16 mouse cellular contexts compared by ENCODE assay signal in genomic region chr14:73255426-73255970, GRCm38 (mm10). TPM values are rescaled to one million over a fixed set of nuclear protein-coding genes. Genes with fewer than 3 reads are reported as not detected.
DNase-seq lines count a peak whose midpoint lies in the region; ATAC-seq and TF ChIP-seq lines count a peak whose summit lies in the region.
"Had no signal": no experiment of that assay in that cellular context is flagged by ENCODE, and none has a peak within 500 bp of the region (broad histone marks: within the 10 kb centered on the region; RNA-seq: fewer than 3 reads in every experiment).

No protein-coding gene starts in this region.

- DNase-seq in frontal cortex, postnatal 10 days (ENCODE audit: low spot score in 2 of 2), result no peak
- DNase-seq in left cerebral cortex, adult 2 months (ENCODE audit: extremely low spot score in 1 of 2, low spot score in 2 of 2), result no peak
- DNase-seq in left cerebral cortex, adult 11 months (ENCODE audit: low spot score), result no peak
- DNase-seq in left cerebral cortex, adult 18-20 months (ENCODE audit: low spot score in 2 of 2), result no peak
- DNase-seq: cerebellum, adult 18-20 months; kidney, postnatal 25 days had no signal

- no peak for TF ChIP-seq POLR2A in ES-Bruce4 (IDR thresholded peaks at IDR 0.05; ENCODE audit: insufficient read depth, low read length)

- H3K4me1 ChIP-seq in ES-Bruce4 (ENCODE audit: control insufficient read depth, insufficient read depth, low read length), result peaks cover 2% of the 10 kb centered on the region
- H3K4me1 ChIP-seq in stomach, embryonic 16.5 days (ENCODE audit: control insufficient read depth, insufficient read depth, low read length), result 0 out of 2 replicates have a peak, but pooled peaks cover 6% of the 10 kb centered on the region
- H3K4me1 ChIP-seq: forebrain, embryonic 12.5 days had no signal

- no peaks in the 10 kb centered on the region for H3K27me3 ChIP-seq in ES-Bruce4 (ENCODE audit: control insufficient read depth, insufficient read depth, low read length, poor library complexity, severe bottlenecking)
- H3K27me3 ChIP-seq in stomach, embryonic 16.5 days (ENCODE audit: control insufficient read depth, insufficient read depth, low read length), result no peaks in the 10 kb centered on the region
- H3K27me3 ChIP-seq: forebrain, embryonic 12.5 days; hindbrain, embryonic 12.5 days; limb, embryonic 15.5 days had no signal

- no peak overlapping the region for H3K4me2 ChIP-seq in stomach, embryonic 16.5 days (ENCODE audit: low read depth, low read length)
- H3K4me2 ChIP-seq: forebrain, embryonic 12.5 days; hindbrain, embryonic 12.5 days; limb, embryonic 15.5 days; midbrain, embryonic 11.5 days had no signal

- TF ChIP-seq CTCF in left cerebral cortex, adult 2 months (IDR thresholded peaks at IDR 0.05), result no peak
- no peak for TF ChIP-seq CTCF in ES-Bruce4 (IDR thresholded peaks at IDR 0.05; ENCODE audit: low read depth, low read length)

- intact Hi-C loops in left cerebral cortex, adult 2 months (cut with DNase I), result no loop called here

- ATAC-seq in frontal cortex, adult (ENCODE audit: low TSS enrichment), result peak; percentile 79
- ATAC-seq in stomach, embryonic 16.5 days (ENCODE audit: insufficient read depth, low FRiP score), result no peak
- no peak for ATAC-seq in granulocyte monocyte progenitor cell, adult 5-6 weeks (replicated peaks; ENCODE audit: poor library complexity, severe bottlenecking)
- ATAC-seq: intestine, embryonic 16.5 days had no signal

- WGBS in stomach, embryonic 16.5 days, result 50% methylated on average over 3 of the region's 3 CpGs

- peak overlapping the region; percentile 73; the same call in 1 of the 2 replicates for H3K27ac ChIP-seq in left cerebral cortex, adult 2 months
- H3K27ac ChIP-seq in ES-Bruce4 (ENCODE audit: insufficient read depth, low read length), result peak overlapping the region; percentile 74
- H3K27ac ChIP-seq in stomach, embryonic 16.5 days (ENCODE audit: low read length), result peak overlapping the region; percentile 74
- H3K27ac ChIP-seq: forebrain, embryonic 12.5 days; hindbrain, embryonic 12.5 days; limb, embryonic 15.5 days had no signal

- H3K9me3 ChIP-seq in ES-Bruce4 (replicated peaks; ENCODE audit: control insufficient read depth, insufficient read depth, low read length, poor library complexity, severe bottlenecking), result no peaks in the 10 kb centered on the region
- no peaks in the 10 kb centered on the region for H3K9me3 ChIP-seq in stomach, embryonic 16.5 days (replicated peaks; ENCODE audit: control insufficient read depth, low read length)
- H3K9me3 ChIP-seq: forebrain, embryonic 12.5 days; G1E; hindbrain, embryonic 12.5 days; limb, embryonic 15.5 days had no signal

- no peak overlapping the region for H3K4me3 ChIP-seq in left cerebral cortex, adult 2 months
- H3K4me3 ChIP-seq in ES-Bruce4 (ENCODE audit: low read depth, low read length), result no peak overlapping the region
- H3K4me3 ChIP-seq in stomach, embryonic 16.5 days (replicated peaks; ENCODE audit: low read length), result no peak overlapping the region
- H3K4me3 ChIP-seq: forebrain, embryonic 12.5 days; hindbrain, embryonic 12.5 days; limb, embryonic 15.5 days had no signal

- TF ChIP-seq EP300 in ES-Bruce4 (IDR thresholded peaks at IDR 0.05; ENCODE audit: insufficient read depth, low read depth, low read length), result no peak

- H3K36me3 ChIP-seq in ES-Bruce4 (ENCODE audit: control insufficient read depth, insufficient read depth, low read length, poor library complexity, severe bottlenecking), result no peaks in the 10 kb centered on the region
- no peaks in the 10 kb centered on the region for H3K36me3 ChIP-seq in stomach, embryonic 16.5 days (ENCODE audit: control insufficient read depth, insufficient read depth, low read length)
- H3K36me3 ChIP-seq: forebrain, embryonic 12.5 days; hindbrain, embryonic 12.5 days; limb, embryonic 15.5 days had no signal

- H3K9ac ChIP-seq in ES-Bruce4 (ENCODE audit: low read depth, poor library complexity, severe bottlenecking), result no peak overlapping the region
- no peak overlapping the region for H3K9ac ChIP-seq in stomach, embryonic 16.5 days (ENCODE audit: low read length)
- H3K9ac ChIP-seq: forebrain, embryonic 12.5 days; hindbrain, embryonic 12.5 days; limb, embryonic 15.5 days had no signal

RNA-seq across cellular contexts. Expression of gene Lpar6, which starts 17.8 kb away (rescaled TPM):
- 1 to 10 TPM; 1.1 to 1.3 TPM for total RNA-seq in left cerebral cortex, adult 2 months (2021)
- 12.9 TPM in 2 replicates for polyA plus RNA-seq in ES-Bruce4 (2011; ENCODE audit: insufficient read depth, insufficient read length, low read depth, missing spikeins)
- 13.2 and 13.8 TPM in 2 replicates for polyA plus RNA-seq in stomach, embryonic 16.5 days (2015; fragmentation: Nextera tagmentation; extraction: Ambion mirVana)
- 11.4 and 14.7 TPM in 2 replicates for total RNA-seq in granulocyte monocyte progenitor cell, adult 5-6 weeks (2014; fragmentation: Nextera tagmentation)
- 12.9 and 14.8 TPM in 2 replicates for total RNA-seq in granulocyte monocyte progenitor cell, adult 5-6 weeks (2017)
- total RNA-seq in left cerebral cortex, adult 18-20 months (2021), result 1 to 10 TPM in 1 of 2 experiments, under 1 TPM in 1; 0.96 to 1.0 TPM

Comparison
In these comparisons a context has a peak if more than half of its experiments do, and no peak if none do; other contexts are left out.
1. RNA of gene Lpar6, which starts 17.8 kb away (total RNA-seq): 11.4 to 14.8 TPM in granulocyte monocyte progenitor cell, adult 5-6 weeks; 1.1 to 1.3 TPM in left cerebral cortex, adult 2 months and 0.96 to 1.0 TPM in left cerebral cortex, adult 18-20 months; every median in the first group is over 4 times any median in the second.
2. Peak in every context shown above with its lines, with median percentiles within 50 percentile points of each other: H3K27ac ChIP-seq.